Comparison of ENCODE assay signal across 12 mouse cellular contexts in the genomic region with DNA sequence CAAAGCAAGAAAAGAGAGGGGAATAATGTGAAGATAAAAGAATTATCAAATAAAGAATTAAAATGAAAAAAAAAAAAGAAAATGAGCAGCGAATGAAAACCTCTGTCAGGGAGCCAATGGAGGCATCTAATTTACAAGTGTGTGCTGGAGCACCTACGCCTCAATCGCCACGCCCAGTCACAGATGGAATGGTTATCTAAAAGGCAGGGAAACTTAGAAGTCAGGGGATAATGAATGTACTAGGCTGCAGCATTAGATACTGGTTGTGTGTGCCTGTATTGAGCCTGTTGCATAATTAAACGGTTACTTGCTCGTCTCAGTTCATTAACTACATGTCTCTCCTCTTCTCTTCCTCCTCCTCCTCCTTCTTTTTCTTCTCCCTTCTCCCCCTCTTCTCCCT. TPM values are rescaled to one million over a fixed set of nuclear protein-coding genes. Genes with fewer than 3 reads are reported as not detected.
DNase-seq lines count a peak whose midpoint lies in the region; ATAC-seq and TF ChIP-seq lines count a peak whose summit lies in the region.
"Had no signal": no experiment of that assay in that cellular context is flagged by ENCODE, and none has a peak within 500 bp of the region (broad histone marks: within the 10 kb centered on the region; RNA-seq: fewer than 3 reads in every experiment).

No protein-coding gene starts in this region.

- peak; percentile 27 to 62 for DNase-seq in spleen, postnatal 36 days (ENCODE audit: low spot score in 2 of 2)
- DNase-seq in spleen, adult 18-20 months: no peak
- DNase-seq in liver, embryonic 14.5 days (ENCODE audit: low read depth in 3 of 3, low spot score in 3 of 3): peak in 1 of 3 experiments; percentile 89
- DNase-seq in layer of hippocampus, postnatal 14 days (ENCODE audit: low spot score in 2 of 2): no peak
- DNase-seq in embryo, embryonic 10.5 days (ENCODE audit: low spot score): no peak
- DNase-seq in hindbrain, embryonic 11.5 days (ENCODE audit: low spot score): no peak
- DNase-seq: adrenal gland, postnatal 36 days; lung, embryonic 14.5 days had no signal

- peaks cover 60% of the 10 kb centered on the region for H3K36me3 ChIP-seq in liver, embryonic 14.5 days (replicated peaks; ENCODE audit: control insufficient read depth, insufficient read depth, low read depth)
- no peaks in the 10 kb centered on the region for H3K36me3 ChIP-seq in hindbrain, embryonic 11.5 days (ENCODE audit: control insufficient read depth, insufficient read depth, low read length)

- peak; percentile 87 for TF ChIP-seq EP300 in liver, embryonic 14.5 days (IDR thresholded peaks at IDR 0.05; ENCODE audit: low read depth)

- 21% methylated on average over 6 of the region's 6 CpGs for WGBS in liver, embryonic 14.5 days (ENCODE audit: insufficient replicate concordance)
- WGBS in hindbrain, embryonic 11.5 days: 90% methylated on average over 6 of the region's 6 CpGs

- peak; percentile 83 for ATAC-seq in erythroblast, adult 5-6 weeks (replicated peaks; ENCODE audit: low FRiP score, poor library complexity, severe bottlenecking)
- peak; percentile 88 for ATAC-seq in liver, embryonic 14.5 days (ENCODE audit: insufficient read depth)
- ATAC-seq in hindbrain, embryonic 11.5 days (ENCODE audit: low FRiP score): no peak
- ATAC-seq: forebrain, embryonic 13.5 days; Patski had no signal

- H3K27me3 ChIP-seq in liver, embryonic 14.5 days (ENCODE audit: control insufficient read depth, insufficient read depth, low read length): no peaks in the 10 kb centered on the region
- no peaks in the 10 kb centered on the region for H3K27me3 ChIP-seq in hindbrain, embryonic 11.5 days (ENCODE audit: control insufficient read depth, insufficient read depth, low read length)
- H3K27me3 ChIP-seq: forebrain, embryonic 13.5 days; heart, embryonic 13.5 days; Patski had no signal

- no peak for TF ChIP-seq CTCF in liver, embryonic 14.5 days (IDR thresholded peaks at IDR 0.05; ENCODE audit: low read depth)

- peak overlapping the region; percentile 70 for H3K9ac ChIP-seq in liver, embryonic 14.5 days (replicated peaks)
- H3K9ac ChIP-seq in hindbrain, embryonic 11.5 days (ENCODE audit: low read depth, low read length): no peak overlapping the region
- H3K9ac ChIP-seq: forebrain, embryonic 13.5 days; heart, embryonic 13.5 days; lung, embryonic 14.5 days had no signal

- peak overlapping the region; percentile 99 for H3K27ac ChIP-seq in liver, embryonic 14.5 days
- H3K27ac ChIP-seq in hindbrain, embryonic 11.5 days (ENCODE audit: low read depth, low read length): no peak overlapping the region
- H3K27ac ChIP-seq: forebrain, embryonic 13.5 days; heart, embryonic 13.5 days had no signal

- H3K4me1 ChIP-seq in liver, embryonic 14.5 days (replicated peaks; ENCODE audit: control insufficient read depth in 2 of 2, insufficient read depth in 2 of 2, low read length in 1 of 2): peaks cover 45 to 49% of the 10 kb centered on the region in 2 experiments
- no peaks in the 10 kb centered on the region for H3K4me1 ChIP-seq in hindbrain, embryonic 11.5 days (replicated peaks; ENCODE audit: control insufficient read depth, insufficient read depth, low read length)
- H3K4me1 ChIP-seq: forebrain, embryonic 13.5 days; heart, embryonic 13.5 days had no signal

- peak overlapping the region; percentile 76 for H3K4me2 ChIP-seq in liver, embryonic 14.5 days (ENCODE audit: low read depth)
- no peak overlapping the region for H3K4me2 ChIP-seq in hindbrain, embryonic 11.5 days (replicated peaks; ENCODE audit: low read depth, low read length)
- H3K4me2 ChIP-seq: forebrain, embryonic 13.5 days; heart, embryonic 13.5 days; lung, embryonic 14.5 days had no signal

- H3K9me3 ChIP-seq in liver, embryonic 14.5 days (ENCODE audit: control insufficient read depth, low read length): no peaks in the 10 kb centered on the region
- H3K9me3 ChIP-seq in hindbrain, embryonic 11.5 days (ENCODE audit: control insufficient read depth, low read length): no peaks in the 10 kb centered on the region
- H3K9me3 ChIP-seq: forebrain, embryonic 13.5 days; heart, embryonic 13.5 days had no signal

- peak overlapping the region in 1 of 2 experiments; percentile 18; a peak in 1 of 4 replicates for H3K4me3 ChIP-seq in liver, embryonic 14.5 days (ENCODE audit: insufficient read depth in 1 of 2, low read depth in 2 of 2, low read length in 2 of 2)
- no peak overlapping the region for H3K4me3 ChIP-seq in hindbrain, embryonic 11.5 days (ENCODE audit: low read depth, low read length)
- H3K4me3 ChIP-seq: forebrain, embryonic 13.5 days; heart, embryonic 13.5 days had no signal

RNA-seq across cellular contexts. Expression of gene Med21, which starts 31.0 kb away (rescaled TPM):
- total RNA-seq in erythroblast, adult 5-6 weeks (2015; ENCODE audit: low replicate concordance): 59.4 and 67.9 TPM in 2 replicates
- 55.9 and 96.7 TPM in 2 replicates for total RNA-seq in erythroblast, adult 5-6 weeks (2017; ENCODE audit: low replicate concordance)
- polyA plus RNA-seq in liver, embryonic 14.5 days (2012; rRNA removed): 34.7 and 44.7 TPM in 2 replicates
- 64.1 and 65.8 TPM in 2 replicates for polyA plus RNA-seq in liver, embryonic 14.5 days (2014; fragmentation: Nextera tagmentation; extraction: Ambion mirVana)
- 10 to 100 TPM; 37.2 to 47.0 TPM for total RNA-seq in layer of hippocampus, postnatal 14 days (2021)
- polyA plus RNA-seq in hindbrain, embryonic 11.5 days (2014; fragmentation: Nextera tagmentation; extraction: Ambion mirVana): 125 and 132 TPM in 2 replicates

RNA-seq across cellular contexts. Expression of gene Tm7sf3, which starts 31.2 kb away (rescaled TPM):
- total RNA-seq in erythroblast, adult 5-6 weeks (2015; ENCODE audit: low replicate concordance): 18.6 and 27.8 TPM in 2 replicates
- total RNA-seq in erythroblast, adult 5-6 weeks (2017; ENCODE audit: low replicate concordance): 33.0 TPM in 2 replicates
- 9.4 and 11.2 TPM in 2 replicates for polyA plus RNA-seq in liver, embryonic 14.5 days (2012; rRNA removed)
- 24.8 and 27.6 TPM in 2 replicates for polyA plus RNA-seq in liver, embryonic 14.5 days (2014; fragmentation: Nextera tagmentation; extraction: Ambion mirVana)
- total RNA-seq in layer of hippocampus, postnatal 14 days (2021): 10 to 100 TPM; 42.1 to 43.4 TPM
- polyA plus RNA-seq in hindbrain, embryonic 11.5 days (2014; fragmentation: Nextera tagmentation; extraction: Ambion mirVana): 25.8 and 27.8 TPM in 2 replicates

RNA-seq across cellular contexts. Expression of gene Ints13, which starts 33.8 kb away (rescaled TPM):
- total RNA-seq in erythroblast, adult 5-6 weeks (2015; ENCODE audit: low replicate concordance): 82.4 and 93.6 TPM in 2 replicates
- 130 and 134 TPM in 2 replicates for total RNA-seq in erythroblast, adult 5-6 weeks (2017; ENCODE audit: low replicate concordance)
- polyA plus RNA-seq in liver, embryonic 14.5 days (2012; rRNA removed): 14.7 and 23.2 TPM in 2 replicates
- polyA plus RNA-seq in liver, embryonic 14.5 days (2014; fragmentation: Nextera tagmentation; extraction: Ambion mirVana): 27.8 and 29.0 TPM in 2 replicates
- 10 to 100 TPM; 39.2 to 42.7 TPM for total RNA-seq in layer of hippocampus, postnatal 14 days (2021)
- polyA plus RNA-seq in hindbrain, embryonic 11.5 days (2014; fragmentation: Nextera tagmentation; extraction: Ambion mirVana): 90.9 and 93.7 TPM in 2 replicates

RNA-seq across cellular contexts. Expression of gene Fgfr1op2, which starts 34.4 kb away (rescaled TPM):
- total RNA-seq in erythroblast, adult 5-6 weeks (2015; ENCODE audit: low replicate concordance): 137 and 183 TPM in 2 replicates
- 193 and 249 TPM in 2 replicates for total RNA-seq in erythroblast, adult 5-6 weeks (2017; ENCODE audit: low replicate concordance)
- polyA plus RNA-seq in liver, embryonic 14.5 days (2012; rRNA removed): 23.3 and 42.1 TPM in 2 replicates
- 92.6 and 99.8 TPM in 2 replicates for polyA plus RNA-seq in liver, embryonic 14.5 days (2014; fragmentation: Nextera tagmentation; extraction: Ambion mirVana)
- 10 to 100 TPM; 78.3 to 80.9 TPM for total RNA-seq in layer of hippocampus, postnatal 14 days (2021)
- polyA plus RNA-seq in hindbrain, embryonic 11.5 days (2014; fragmentation: Nextera tagmentation; extraction: Ambion mirVana): 79.8 and 85.1 TPM in 2 replicates

Comparison
In these comparisons a context has a peak if more than half of its experiments do, and no peak if none do; other contexts are left out.
1. DNase-seq: peak in spleen, postnatal 36 days (2 of 2); none in spleen, adult 18-20 months (0 of 2), layer of hippocampus, postnatal 14 days (0 of 2), embryo, embryonic 10.5 days (single experiment) and hindbrain, embryonic 11.5 days (single experiment).